Mouse (Mus musculus) mesoderm, embryonic 11.5 days (tissue): Measurements from ENCODE around the gene Ctla4.

Experiments used
- DNase-seq: peaks from one replicate; pipeline ENCODE4 v3.0.0-alpha.2; 2012; ENCODE audit warnings: low read depth, low spot score

Gene Ctla4

DNA sequence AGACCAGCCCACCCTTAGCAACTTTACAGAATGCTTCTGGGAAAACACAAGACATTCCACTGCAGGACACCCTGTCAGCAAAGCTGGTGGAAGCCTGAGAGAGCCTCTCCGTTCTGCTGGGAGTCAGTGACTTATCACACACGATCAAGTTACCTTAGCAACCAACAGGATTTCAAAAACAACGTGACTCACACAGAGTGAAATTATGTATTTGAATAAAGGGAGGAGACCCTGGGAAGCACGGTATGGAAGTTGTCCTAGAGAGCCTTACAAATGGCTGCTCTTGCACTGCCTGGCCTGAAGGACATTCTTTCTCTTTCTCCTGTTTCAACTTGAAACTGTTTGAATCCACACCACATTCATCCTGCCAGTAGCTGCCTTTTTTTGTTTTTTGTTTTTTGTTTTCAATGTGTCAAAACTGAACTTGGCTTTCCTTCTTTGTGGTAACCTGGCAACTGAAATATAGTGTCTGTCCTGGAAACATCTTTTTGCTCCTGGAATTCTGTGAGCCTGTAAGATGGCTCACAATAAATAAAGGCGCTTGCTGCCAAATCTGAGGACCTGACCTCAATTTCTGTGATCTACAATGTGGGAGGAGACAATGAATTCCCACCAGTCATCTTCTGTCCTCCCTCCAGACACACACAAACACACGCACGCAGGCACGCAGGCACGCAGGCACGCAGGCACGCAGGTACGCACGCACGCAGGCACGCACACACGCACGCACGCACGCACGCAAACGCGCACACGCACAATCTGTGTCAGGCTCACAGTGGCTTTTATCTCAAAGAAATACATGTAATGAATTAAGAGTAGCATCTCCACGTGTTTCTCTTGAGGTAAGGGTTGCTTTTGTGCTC is 33.9 kb downstream of the Ctla4 start:
- DNase-seq, result peak; percentile 39

DNA sequence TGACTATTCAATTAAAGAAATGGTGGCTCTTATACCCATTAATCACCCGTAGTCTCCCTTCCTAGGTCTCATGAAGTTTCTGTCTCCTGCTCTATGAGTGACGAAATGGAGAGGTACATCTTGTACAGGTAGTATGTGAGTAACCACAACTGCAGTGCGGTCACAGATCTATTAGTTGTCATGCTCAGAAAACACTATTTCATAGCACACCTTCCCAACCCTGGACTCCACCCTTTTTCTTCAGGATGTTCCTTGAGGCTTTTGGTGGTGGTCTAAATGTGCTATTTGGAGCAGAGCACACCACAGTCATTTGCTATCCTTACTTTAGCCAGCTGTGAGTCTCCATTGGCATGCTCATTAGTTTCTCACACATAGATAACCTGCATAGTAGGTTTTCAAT is 42.2 kb downstream of the Ctla4 start:
- no peak for DNase-seq

DNA sequence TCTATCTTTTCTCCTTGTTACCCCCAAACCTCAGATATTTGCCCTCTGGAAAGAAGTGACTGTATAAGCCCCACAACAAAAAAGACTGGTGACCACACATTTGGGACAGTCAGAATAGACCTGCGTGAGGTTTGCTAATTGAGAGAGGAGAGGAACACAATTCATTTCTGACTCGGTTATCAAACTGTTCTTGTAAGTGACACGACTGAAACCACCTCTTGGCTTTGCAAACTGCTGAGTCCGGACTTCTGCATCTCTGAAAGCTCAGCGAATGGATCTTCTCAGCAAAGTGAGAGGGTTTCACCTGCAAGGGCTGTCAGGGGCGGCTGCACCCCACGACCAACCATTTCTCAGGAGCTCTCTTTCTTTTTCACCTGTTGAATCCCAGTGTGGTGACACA is 43.6 kb downstream of the Ctla4 start:
- no peak for DNase-seq

DNA sequence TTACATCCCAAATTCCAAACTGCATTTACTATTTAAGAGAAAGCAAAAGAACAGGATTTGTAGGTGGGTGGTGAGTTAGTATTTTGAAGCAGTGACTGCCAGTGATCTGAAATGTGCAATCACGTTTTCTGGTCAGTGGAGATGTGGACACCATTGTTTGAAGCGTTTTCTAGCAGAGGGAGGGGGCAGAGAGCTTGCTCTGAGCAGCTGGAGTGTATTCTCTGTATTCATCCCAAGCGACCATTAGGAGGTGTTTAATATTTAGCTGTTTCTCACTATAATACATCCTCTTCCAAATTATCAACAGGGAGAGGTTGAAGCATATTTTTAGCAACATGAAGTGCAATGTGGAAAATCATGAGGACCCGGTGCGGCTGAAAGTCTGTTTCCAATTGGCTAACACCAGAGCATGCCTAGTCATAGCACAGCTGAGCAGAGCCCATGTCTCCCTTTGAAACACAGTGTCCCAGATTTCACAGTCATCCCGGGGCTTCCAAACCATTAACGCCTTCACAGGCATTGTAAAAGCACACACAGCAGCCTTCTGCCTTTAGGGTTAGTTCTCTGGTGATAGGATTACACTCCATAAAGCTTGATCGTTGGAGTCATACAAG is 49.3 kb downstream of the Ctla4 start:
- no peak for DNase-seq

DNA sequence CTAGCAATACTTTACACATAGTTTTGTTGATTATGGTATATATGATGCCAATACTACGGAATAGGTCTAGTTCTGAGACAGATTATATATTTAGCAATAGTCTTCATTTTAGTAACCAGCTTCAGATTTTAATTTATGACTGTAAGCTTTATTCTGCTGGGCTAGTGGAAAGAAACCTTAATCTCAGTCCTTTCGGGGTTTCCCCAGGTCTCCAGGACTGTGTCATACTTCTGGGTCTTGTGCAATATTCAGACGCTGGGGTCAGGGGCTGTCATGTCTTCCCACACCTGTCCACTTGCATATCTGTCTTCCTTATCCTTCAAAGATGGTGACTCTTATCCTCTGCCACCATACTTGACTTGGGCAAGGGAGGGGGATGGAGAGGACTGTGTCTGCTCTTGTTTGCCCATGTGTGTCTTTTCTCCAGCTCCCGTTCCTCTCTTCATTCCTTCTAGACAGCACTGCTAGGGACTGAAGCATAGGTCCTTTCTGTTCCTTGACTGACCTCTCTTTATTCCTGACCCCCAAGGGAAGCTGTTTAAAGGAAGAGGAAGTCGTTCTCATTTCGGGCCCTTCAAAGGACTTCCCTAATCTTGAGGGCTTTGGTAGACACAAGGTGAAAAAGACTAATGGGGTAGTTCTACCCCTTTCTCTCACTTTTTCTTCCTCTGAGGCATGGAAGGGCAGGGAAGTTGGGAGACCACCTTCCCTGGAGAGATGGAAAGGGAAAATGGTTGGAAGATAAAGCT is 50.3 kb downstream of the Ctla4 start:
- DNase-seq, result no peak

DNA sequence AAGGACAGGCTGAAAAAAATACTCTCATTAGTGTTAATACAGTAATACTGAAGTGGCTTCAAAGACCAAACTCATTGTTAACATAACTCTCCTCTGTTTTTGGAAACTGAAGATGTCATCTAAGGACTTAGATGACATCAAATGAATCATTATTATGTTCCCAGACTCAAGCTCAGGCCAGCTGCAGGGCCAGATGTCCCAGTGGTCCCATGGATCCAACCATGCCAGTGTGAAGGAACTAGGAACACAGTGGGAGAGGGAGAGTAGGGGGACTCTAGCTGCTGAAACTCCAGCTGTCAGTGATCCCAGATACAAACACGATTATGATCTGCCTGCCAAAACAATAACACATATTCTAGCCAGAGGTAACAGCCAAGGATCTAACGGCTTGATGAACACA is 51.5 kb downstream of the Ctla4 start:
- no peak for DNase-seq

DNA sequence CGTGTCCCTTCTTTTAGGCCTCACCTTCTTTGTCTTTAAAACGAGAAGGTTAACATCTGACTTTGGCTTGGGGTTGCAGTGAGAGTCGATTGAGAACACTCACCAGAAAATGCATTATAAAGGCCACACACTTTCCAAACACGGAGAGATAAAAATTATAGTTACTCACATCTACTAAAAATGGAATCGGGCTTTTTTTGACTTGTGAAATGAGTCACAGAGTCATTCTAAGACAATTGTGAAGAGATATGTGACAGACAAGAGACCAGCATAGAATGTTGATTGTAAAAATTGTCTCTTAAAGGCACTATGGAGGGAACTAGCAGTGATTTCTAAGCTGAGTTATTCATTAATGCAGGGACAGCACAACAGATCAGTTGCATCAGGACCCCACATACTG is 52.2 kb downstream of the Ctla4 start:
- DNase-seq, result no peak

DNA sequence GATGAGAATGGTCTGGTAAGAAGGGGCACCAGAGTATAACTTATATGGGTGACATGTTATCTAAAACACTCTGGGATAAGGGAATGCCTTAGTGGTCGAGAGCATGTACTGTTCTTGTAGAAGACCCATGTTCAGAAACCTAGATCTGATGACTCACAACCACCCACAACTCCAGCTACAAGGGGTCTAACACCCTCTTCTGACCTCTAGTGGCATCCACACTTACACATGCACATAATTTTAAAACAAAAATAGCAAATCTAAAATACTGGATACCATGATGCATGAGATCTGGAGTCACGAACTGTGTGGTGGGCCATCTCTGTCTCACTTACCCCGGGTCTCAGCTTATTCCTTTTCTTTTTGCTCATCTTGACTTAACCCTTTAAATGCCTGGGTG is 53.2 kb downstream of the Ctla4 start:
- no peak for DNase-seq

DNA sequence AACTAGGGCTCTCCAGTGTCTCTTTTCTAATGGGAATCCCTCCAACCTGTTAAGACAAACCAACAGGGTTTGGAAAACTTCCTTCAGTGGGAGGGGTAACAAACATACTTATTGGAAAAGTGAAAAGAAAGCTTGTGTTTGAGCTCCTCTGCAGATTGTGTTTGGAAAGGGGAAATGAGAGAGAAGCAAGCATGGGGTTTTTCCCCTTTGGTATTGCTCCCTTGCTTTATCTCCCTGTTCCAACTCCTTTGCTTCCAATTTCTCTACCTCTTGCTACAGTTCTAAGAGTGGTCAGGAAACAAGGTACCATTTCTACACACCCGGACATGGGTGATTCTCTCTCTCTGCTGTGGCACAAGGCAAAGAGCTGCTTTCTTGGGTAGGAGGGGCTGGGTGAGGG is 53.8 kb downstream of the Ctla4 start:
- no peak for DNase-seq

DNA sequence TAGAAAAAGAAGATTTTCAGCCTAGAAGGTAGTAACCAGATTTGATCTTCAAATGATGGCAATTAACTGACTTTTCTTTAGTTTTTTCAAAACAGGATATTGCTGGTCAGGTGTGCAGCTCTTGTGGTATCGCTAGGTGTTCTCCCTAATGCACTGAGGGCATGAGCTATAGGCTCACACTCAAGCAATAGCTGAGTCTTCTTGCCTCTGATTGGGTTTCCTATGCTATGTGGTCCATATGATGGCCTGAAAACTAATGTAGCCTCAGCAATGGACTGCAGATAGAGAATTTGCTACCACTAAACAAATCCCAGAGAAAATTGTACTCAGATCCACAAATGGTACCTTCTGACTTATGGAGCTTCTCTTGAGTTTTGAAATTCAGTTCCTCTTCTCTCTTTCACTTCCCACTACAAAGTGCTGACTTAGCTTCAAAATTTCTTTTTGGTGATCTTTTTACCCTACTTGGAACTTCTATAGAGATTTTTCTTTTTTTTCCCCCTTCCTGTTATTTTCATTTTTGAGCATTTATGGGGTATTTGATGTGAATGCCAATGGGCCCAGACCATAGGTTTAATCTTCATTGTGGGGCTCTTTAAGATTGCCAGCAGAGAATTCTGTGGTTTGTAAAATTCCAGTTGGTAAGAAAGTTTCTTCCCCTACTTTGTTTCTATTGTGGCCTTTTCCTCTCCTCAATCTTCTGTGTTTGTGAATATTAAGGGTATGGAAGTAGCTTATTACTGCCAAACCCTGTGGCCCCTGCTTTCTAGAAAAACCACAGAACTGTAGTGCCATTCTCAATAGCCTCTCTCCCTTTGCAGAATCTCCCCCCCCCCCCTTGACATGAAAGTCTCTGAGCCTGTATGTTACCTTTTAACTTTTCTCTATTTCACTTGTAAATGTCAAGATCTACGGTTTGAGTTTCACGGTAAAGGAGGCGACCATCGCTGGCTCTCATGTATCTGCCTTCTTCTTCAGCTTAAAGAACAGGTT is 54.6 kb downstream of the Ctla4 start:
- DNase-seq, result no peak

DNA sequence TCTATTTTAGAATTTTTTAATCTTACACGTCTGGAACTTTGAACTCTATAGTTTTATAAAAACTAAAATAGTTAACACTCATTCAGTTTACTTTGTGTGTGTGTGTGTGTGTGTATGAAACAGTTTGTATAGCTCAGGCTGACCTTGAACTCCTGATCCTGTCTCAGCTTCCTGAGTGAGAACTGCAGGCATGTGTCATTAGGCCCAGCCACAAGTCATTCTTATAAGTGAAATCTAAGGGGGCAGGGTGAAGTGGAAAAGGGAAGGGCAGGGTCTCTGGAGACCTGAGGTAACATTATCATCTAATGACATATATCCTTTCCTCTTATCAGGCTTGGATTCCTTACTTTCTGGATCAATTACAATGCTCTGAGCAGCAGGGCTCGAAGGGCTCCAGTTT is 56.1 kb downstream of the Ctla4 start:
- DNase-seq, result no peak

DNA sequence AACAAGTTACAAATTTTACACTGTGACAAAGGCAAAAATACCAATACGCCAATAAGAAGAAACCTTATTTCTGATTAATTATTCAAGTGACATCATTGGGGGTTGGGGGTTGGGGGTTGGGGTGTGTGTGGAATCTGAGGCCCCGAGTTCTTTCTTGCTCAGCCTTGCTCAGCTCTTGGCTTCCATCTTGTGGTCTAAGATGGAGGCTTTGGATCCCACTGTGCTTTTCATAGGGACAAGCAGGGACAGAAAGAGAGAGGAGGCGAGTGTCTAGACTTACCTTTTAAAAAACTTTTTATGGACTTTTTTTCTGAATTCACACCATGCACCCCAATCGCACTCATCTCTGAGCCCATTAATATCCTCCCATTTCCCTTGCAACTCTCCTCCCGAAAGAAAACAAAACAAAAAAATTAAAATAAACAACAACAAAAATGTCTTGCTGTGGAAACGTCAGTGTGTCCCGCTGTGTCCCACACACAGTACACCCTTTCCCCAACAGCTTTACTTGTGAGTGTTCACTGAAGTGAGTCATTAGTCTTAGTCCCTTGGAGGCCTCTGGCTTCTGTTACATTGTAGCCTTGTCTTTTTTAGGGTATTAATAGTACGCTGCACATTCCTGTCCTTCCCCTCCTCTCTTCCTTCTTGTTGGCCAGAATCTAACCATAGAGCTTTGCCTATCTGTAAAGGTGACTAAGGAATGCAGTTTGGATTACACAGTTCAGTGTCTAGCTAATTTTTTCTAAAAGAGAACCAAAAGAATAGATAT is 59.0 kb downstream of the Ctla4 start:
- DNase-seq, result no peak

DNA sequence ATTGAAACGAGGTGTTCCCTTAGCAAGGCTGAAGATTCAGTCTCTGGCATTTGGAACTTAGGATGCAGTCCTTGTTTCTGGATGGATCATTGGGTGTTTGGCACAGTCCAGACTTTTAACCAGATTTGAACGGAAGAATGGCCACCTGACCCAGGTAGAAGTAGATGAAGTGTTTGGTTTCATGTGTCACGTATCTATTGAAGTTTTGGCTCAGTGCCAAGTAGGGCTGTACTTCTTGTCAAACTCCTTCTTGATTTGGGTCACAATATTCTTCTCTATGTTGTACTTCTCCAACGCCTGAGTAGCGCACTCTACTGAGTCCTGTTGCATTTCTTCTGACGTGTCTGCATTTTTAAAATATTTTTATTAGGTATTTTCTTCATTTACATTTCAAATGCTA is 61.3 kb downstream of the Ctla4 start:
- no peak for DNase-seq

DNA sequence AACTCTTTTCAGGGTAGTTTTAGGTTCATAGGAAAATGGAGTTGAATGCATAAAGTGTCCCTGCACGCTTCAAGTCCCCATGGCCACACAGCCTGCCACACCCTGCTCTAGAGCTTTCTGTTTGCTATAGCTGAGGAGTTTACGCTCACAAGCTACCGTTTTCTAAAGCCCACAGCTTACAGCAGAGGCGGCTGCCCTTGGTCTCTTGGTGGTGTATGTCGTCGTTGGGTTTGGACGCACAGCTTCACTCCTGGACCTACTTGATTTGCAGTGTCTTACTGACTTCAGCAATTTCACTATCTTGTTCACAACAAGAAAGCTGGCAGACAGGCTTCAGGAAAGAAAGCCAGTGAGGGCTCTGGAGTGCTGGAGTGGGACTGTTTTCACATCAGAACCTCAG is 66.2 kb downstream of the Ctla4 start:
- no peak for DNase-seq

DNA sequence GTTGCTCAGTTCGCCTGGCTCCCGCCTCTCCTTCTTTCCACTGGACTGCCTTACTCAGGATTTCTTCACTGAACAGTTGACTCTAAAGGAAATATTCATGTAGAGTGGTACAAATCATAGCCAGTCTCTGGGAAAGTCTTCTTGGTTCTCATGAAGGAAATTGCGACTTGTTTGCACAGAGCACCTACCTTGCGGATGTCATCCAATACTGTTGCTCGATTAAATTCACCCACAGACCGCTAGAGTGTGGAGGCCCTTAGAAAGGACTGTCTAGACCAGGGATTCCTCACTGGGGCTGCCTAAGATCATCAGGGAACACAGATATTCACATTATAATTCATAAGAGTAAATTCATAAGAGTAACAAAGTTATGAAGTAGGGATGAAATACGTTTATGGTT is 66.9 kb downstream of the Ctla4 start:
- no peak for DNase-seq

DNA sequence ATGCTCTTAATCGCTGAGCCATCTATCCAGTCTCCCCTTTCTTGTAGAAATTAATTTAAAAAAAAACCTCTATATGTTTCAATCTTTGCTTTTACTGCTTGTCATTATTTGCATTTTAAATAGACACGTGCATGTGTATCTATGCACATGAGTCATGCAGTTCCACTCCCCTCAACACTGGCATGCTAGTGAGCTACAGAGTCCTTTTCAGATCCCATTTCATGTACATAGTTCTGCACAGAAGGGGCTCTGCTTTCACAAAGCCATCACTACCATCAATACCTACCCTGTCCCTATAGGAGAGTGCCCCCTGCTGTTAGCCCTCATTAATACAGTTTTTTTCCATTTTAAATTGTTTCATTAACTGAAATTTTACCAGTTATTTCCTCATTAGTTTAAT is 68.0 kb downstream of the Ctla4 start:
- peak; percentile 21 for DNase-seq

DNA sequence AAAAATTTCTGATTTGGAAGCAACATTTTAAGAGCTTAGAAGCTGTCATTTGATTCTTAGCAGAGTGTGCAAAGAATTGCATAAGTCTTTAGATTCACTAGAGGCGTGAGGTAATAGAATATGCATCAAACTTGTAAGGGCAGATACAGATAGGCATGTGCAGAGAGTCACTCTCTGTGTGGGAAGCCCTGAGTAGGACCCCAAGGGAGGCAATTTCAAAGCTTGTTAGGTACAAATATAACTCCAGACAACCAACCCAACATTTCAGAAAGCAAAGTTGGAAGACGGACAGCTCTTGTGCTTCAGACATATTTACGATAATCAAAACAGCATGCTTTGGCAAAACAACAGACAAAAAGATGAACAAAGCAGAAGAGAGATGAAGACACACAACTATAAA is 68.4 kb downstream of the Ctla4 start:
- DNase-seq, result no peak

DNA sequence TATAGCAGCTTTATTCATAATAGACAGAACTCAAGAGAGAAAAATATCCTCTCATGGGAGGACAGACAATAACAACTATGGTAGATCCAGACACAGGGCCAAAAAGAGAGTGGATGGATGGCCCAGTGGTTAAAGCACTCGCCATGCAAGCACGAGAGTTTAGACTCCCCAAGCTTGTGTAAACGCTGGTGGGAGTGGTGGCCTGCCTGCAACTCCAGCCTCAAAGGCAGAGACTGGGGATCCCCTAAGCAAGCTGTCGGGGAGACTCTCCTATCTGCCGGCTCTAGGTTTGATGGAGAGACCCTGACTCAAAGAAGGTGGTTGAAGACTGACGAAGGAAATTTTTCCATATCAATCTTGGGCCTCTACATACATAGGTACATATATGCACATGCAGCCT is 69.4 kb downstream of the Ctla4 start:
- DNase-seq, result no peak

DNA sequence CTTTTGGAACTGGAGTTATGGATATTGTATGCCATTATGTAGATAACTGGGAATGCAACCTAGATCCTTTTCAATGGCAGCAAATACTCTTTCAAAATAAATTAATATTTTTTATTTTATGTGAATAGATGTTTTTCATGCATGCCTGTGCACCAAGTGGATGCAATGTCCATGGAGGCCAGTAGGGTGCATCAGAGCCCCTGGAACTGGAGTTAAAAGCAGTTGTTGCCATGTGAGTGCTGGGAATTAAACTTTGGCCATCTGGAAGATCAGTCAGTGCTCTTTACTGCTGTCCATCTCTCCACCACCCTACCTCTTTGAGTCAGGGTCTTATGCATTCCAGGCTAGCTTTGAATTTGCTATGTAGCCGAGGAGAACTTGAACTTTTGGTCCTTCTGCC is 71.5 kb downstream of the Ctla4 start:
- no peak for DNase-seq

DNA sequence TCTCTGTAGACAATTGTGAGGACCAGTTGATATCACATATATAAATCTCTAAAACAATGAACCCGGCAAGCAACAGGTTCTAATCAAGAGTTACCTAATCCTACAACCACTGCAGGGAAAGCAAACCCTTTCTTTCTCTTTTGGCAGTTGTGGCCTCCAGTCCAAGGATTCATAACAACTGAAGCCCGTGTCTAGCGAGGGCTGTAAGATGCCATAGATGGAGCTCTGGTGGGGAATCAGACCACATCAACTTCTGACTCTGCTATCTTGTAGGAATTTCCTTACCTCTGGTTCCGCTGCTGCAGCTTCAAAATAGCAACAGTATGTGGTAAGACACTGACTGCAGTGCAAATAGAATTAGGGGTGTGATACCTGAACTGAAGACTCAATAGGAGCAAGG is 72.4 kb downstream of the Ctla4 start:
- DNase-seq, result no peak

DNA sequence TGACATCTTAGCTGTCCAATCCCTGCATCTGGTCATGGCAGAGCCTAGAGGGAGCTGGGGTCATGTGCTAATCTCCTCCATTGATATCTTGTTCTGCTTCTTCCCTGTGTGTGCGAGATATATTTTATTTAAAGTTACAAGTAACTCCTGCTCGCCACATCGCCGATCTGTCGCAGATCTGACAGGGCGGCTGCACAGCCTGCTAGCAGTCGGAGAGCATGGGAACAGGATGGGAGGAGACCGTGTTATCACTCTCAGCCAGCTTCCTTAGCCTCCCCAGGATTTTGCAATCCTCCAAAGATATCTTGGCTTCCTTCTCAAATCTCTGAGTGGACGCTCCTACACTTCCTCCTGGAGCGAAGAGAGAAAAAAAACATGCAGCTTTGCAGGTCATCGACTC is 73.7 kb downstream of the Ctla4 start:
- DNase-seq, result no peak
